Mouse (Mus musculus) lung, embryonic 14.5 days (tissue): ENCODE measurements around the gene Slc23a2. TPM values are rescaled to one million over a fixed set of nuclear protein-coding genes. Genes with fewer than 3 reads are reported as not detected.

ENCODE experiments used
- ATAC-seq: fragments of 200-750 bp; cut with Nextera tagmentation; 2 replicates; pipeline ENCODE4 v1.8.0; 2017; ENCODE audit warnings: mild to moderate bottlenecking, moderate TSS enrichment, moderate library complexity; ENCODE audit not compliant: insufficient read depth
- DNase-seq: peaks from one replicate; pipeline ENCODE4 v3.0.0-alpha.2; 2015
- H3K27ac ChIP-seq: fragments of 300-500 bp; sonication (generic); 2 replicates; pipeline ENCODE4 v1.5.1; 2014; ENCODE audit warnings: low read depth, mild to moderate bottlenecking, moderate library complexity
- H3K27me3 ChIP-seq: fragments of 300-500 bp; sonication (generic); 2 replicates; pipeline ENCODE4 v1.6.1; 2014; ENCODE audit warnings: low read length, control low read depth; ENCODE audit not compliant: insufficient read depth
- H3K36me3 ChIP-seq: fragments of 300-500 bp; sonication (generic); 2 replicates; pipeline ENCODE4 v1.6.1; 2014; ENCODE audit warnings: control low read depth; ENCODE audit not compliant: insufficient read depth
- H3K4me1 ChIP-seq: fragments of 300-500 bp; sonication (generic); 2 replicates; pipeline ENCODE4 v1.6.1; 2014; ENCODE audit warnings: antibody characterized with exemption, control low read depth; ENCODE audit not compliant: insufficient read depth
- H3K4me2 ChIP-seq: fragments of 300-500 bp; sonication (generic); 2 replicates; pipeline ENCODE4 v1.6.1; 2014; ENCODE audit warnings: mild to moderate bottlenecking
- H3K4me3 ChIP-seq: fragments of 300-500 bp; sonication (generic); 2 replicates; pipeline ENCODE4 v1.5.1; 2014; ENCODE audit warnings: low read depth, low read length
- H3K9ac ChIP-seq: fragments of 300-500 bp; sonication (generic); 2 replicates; pipeline ENCODE4 v1.6.1; 2014
- H3K9me3 ChIP-seq: fragments of 300-500 bp; sonication (generic); 2 replicates; pipeline ENCODE4 v1.6.1; 2016; ENCODE audit warnings: low read depth, low read length, control low read depth
- CTCF ChIP-seq: IDR thresholded peaks from 2 replicates; pipeline ENCODE4 v1.5.1; 2016; ENCODE audit warnings: antibody characterized with exemption, low read depth
- WGBS: fragments of 180-500 bp; shearing (Covaris S2); extraction: QIAGEN DNeasy Blood & Tissue Kit; methylation state at CpG from one replicate; pipeline ENCODE4 v1.1.7; 2014; 5-methylcytosine and 5-hydroxymethylcytosine counted together
- polyA plus RNA-seq: library from polyadenylated mRNA; unstranded; fragments of >200 nt; fragmentation: Nextera tagmentation; extraction: Ambion mirVana; gene quantifications from 2 replicates; pipeline ENCODE4 v1.2.1, GENCODE M21; 2014

The Slc23a2 gene
- polyA plus RNA-seq, 1 experiment from 2014 or later: 17.3 TPM

- Histone ChIP-seq H3K36me3 (no peaks in the 10 kb centered on the region), H3K9me3 (no peaks in the 10 kb centered on the region), H3K9ac (no peak overlapping the region), H3K4me2 (no peak overlapping the region), H3K27ac (no peak overlapping the region), H3K4me1 (peaks cover 6% of the 10 kb centered on the region; the same call in 1 of the 2 replicates), H3K4me3 (no peak overlapping the region), H3K27me3 (no peaks in the 10 kb centered on the region)
- WGBS: 44% methylated on average over 7 of the region's 7 CpGs
- DNase-seq: no peak
- ATAC-seq: no peak
- no peak for TF ChIP-seq CTCF
Measured at GRCm38 (mm10) chr2:132039894-132040293, 105.0 kb downstream of the Slc23a2 start.

- ATAC-seq: no peak
- DNase-seq: no peak
- Histone ChIP-seq H3K9me3 (no peaks in the 10 kb centered on the region), H3K9ac (no peak overlapping the region), H3K4me1 (no peaks in the 10 kb centered on the region), H3K27me3 (0 out of 2 replicates have a peak, but pooled peaks cover under 1% of the 10 kb centered on the region), H3K36me3 (no peaks in the 10 kb centered on the region), H3K27ac (no peak overlapping the region), H3K4me2 (no peak overlapping the region), H3K4me3 (no peak overlapping the region)
- no peak for TF ChIP-seq CTCF
- 59% methylated on average over 5 of the region's 5 CpGs for WGBS
Measured at GRCm38 (mm10) chr2:132036326-132036725, 108.6 kb downstream of the Slc23a2 start.

GRCm38 (mm10) chr2:132035470-132035835 is 109.5 kb downstream of the Slc23a2 start:
- Histone ChIP-seq H3K27me3 (0 out of 2 replicates have a peak, but pooled peaks cover 3% of the 10 kb centered on the region), H3K4me3 (no peak overlapping the region), H3K4me1 (peaks cover 6% of the 10 kb centered on the region; the same call in 1 of the 2 replicates), H3K9me3 (no peaks in the 10 kb centered on the region), H3K36me3 (no peaks in the 10 kb centered on the region), H3K4me2 (no peak overlapping the region), H3K9ac (no peak overlapping the region), H3K27ac (no peak overlapping the region)
- ATAC-seq (no peak), DNase-seq (no peak)
- WGBS: 65% methylated on average over 11 of the region's 11 CpGs
- no peak for TF ChIP-seq CTCF

GRCm38 (mm10) chr2:132034590-132035469 is 110.1 kb downstream of the Slc23a2 start:
- Histone ChIP-seq H3K9ac (no peak overlapping the region), H3K4me1 (peaks cover 8% of the 10 kb centered on the region; the same call in 1 of the 2 replicates), H3K27me3 (0 out of 2 replicates have a peak, but pooled peaks cover 3% of the 10 kb centered on the region), H3K4me2 (no peak overlapping the region), H3K9me3 (no peaks in the 10 kb centered on the region), H3K4me3 (no peak overlapping the region), H3K27ac (no peak overlapping the region), H3K36me3 (no peaks in the 10 kb centered on the region)
- DNase-seq (no peak), ATAC-seq (no peak)
- 64% methylated on average over 4 of the region's 4 CpGs for WGBS
- TF ChIP-seq CTCF: no peak

GRCm38 (mm10) chr2:132031364-132032095 is 113.4 kb downstream of the Slc23a2 start:
- Histone ChIP-seq H3K27me3 (peaks cover 18% of the 10 kb centered on the region), H3K27ac (no peak overlapping the region), H3K4me3 (no peak overlapping the region), H3K9ac (no peak overlapping the region), H3K4me2 (no peak overlapping the region; the same call in 1 of the 2 replicates), H3K4me1 (peaks cover 8% of the 10 kb centered on the region; the same call in 1 of the 2 replicates), H3K36me3 (no peaks in the 10 kb centered on the region), H3K9me3 (no peaks in the 10 kb centered on the region)
- TF ChIP-seq CTCF: no peak
- no peak for DNase-seq
- WGBS: 71% methylated on average over 11 of the region's 11 CpGs
- ATAC-seq: no peak

GRCm38 (mm10) chr2:132030418-132031363 is 114.2 kb downstream of the Slc23a2 start:
- Histone ChIP-seq H3K27ac (peak overlapping the region; percentile 61), H3K27me3 (peaks cover 18% of the 10 kb centered on the region), H3K9me3 (no peaks in the 10 kb centered on the region), H3K36me3 (no peaks in the 10 kb centered on the region), H3K9ac (peak overlapping the region; percentile 62), H3K4me2 (peak overlapping the region; percentile 91), H3K4me3 (peak overlapping the region; percentile 55), H3K4me1 (peaks cover 8% of the 10 kb centered on the region; the same call in 1 of the 2 replicates)
- DNase-seq (peak; percentile 71), ATAC-seq (peak; percentile 19)
- no peak for TF ChIP-seq CTCF
- 16% methylated on average over 23 of the region's 23 CpGs for WGBS
